Mouse (Mus musculus) hindbrain, embryonic 14.5 days (tissue): ENCODE measurements at regions not wholly inside any gene's neighbourhood (a gene's known extent, or its start where the extent isn't known, plus 50 kb on each side); places are given as distances from the start of the nearest gene placed in this dataset.
A peak's percentile ranks its signal among the peaks of the same experiment; 100 is the strongest.

ENCODE experiments used
- ATAC-seq: fragments of 200-750 bp; cut with Nextera tagmentation; 2 replicates; pipeline ENCODE4 v1.8.0; 2017; ENCODE audit warnings: moderate number of reproducible peaks, mild to moderate bottlenecking, moderate TSS enrichment, moderate library complexity; ENCODE audit not compliant: low FRiP score
- DNase-seq: peaks from one replicate; pipeline ENCODE4 v3.0.0-alpha.2; 2015; ENCODE audit warnings: low spot score
- H3K27ac ChIP-seq: fragments of 300-500 bp; sonication (generic); 2 replicates; pipeline ENCODE4 v1.5.1; 2014; ENCODE audit warnings: mild to moderate bottlenecking, moderate library complexity
- H3K27me3 ChIP-seq: fragments of 300-500 bp; sonication (generic); 2 replicates; pipeline ENCODE4 v1.6.1; 2014; ENCODE audit warnings: mild to moderate bottlenecking, low read length, mixed read lengths; ENCODE audit not compliant: control insufficient read depth, insufficient read depth
- H3K36me3 ChIP-seq: fragments of 300-500 bp; sonication (generic); replicated peaks from 2 replicates; pipeline ENCODE4 v1.6.1; 2014; ENCODE audit not compliant: control insufficient read depth, insufficient read depth
- H3K4me1 ChIP-seq: fragments of 300-500 bp; sonication (generic); replicated peaks from 2 replicates; pipeline ENCODE4 v1.6.1; 2014; ENCODE audit warnings: antibody characterized with exemption, low read length, mixed read lengths; ENCODE audit not compliant: control insufficient read depth, insufficient read depth
- H3K4me2 ChIP-seq: fragments of 300-500 bp; sonication (generic); replicated peaks from 2 replicates; pipeline ENCODE4 v1.6.1; 2014; ENCODE audit warnings: mild to moderate bottlenecking, moderate library complexity
- H3K4me3 ChIP-seq: fragments of 300-500 bp; sonication (generic); replicated peaks from 2 replicates; pipeline ENCODE4 v1.5.1; 2014; ENCODE audit warnings: mild to moderate bottlenecking, low read length
- H3K9ac ChIP-seq: fragments of 300-500 bp; sonication (generic); 2 replicates; pipeline ENCODE4 v1.6.1; 2014
- H3K9me3 ChIP-seq: fragments of 300-500 bp; sonication (generic); 2 replicates; pipeline ENCODE4 v1.6.1; 2016; ENCODE audit warnings: low read length; ENCODE audit not compliant: control insufficient read depth
- WGBS: fragments of 180-500 bp; shearing (Covaris S2); extraction: QIAGEN DNeasy Blood & Tissue Kit; methylation state at CpG from one replicate; pipeline ENCODE4 v1.1.7; 2014; 5-methylcytosine and 5-hydroxymethylcytosine counted together

GRCm38 (mm10) chr10:24422498-24423160, 172.6 kb upstream of the Ccn2 start:
- 75% methylated on average over 4 of the region's 4 CpGs for WGBS
- Histone ChIP-seq H3K4me2 (no peak overlapping the region), H3K27me3 (no peaks in the 10 kb centered on the region), H3K9me3 (no peaks in the 10 kb centered on the region), H3K4me3 (no peak overlapping the region), H3K4me1 (no peaks in the 10 kb centered on the region), H3K9ac (no peak overlapping the region), H3K27ac (no peak overlapping the region), H3K36me3 (no peaks in the 10 kb centered on the region)
- no peak for ATAC-seq
- no peak for DNase-seq

- Histone ChIP-seq H3K9ac (no peak overlapping the region), H3K27ac (no peak overlapping the region), H3K36me3 (no peaks in the 10 kb centered on the region), H3K4me2 (no peak overlapping the region), H3K27me3 (no peaks in the 10 kb centered on the region), H3K4me3 (no peak overlapping the region), H3K9me3 (no peaks in the 10 kb centered on the region), H3K4me1 (no peaks in the 10 kb centered on the region)
- ATAC-seq (no peak), DNase-seq (no peak)
Measured at GRCm38 (mm10) chr10:24433737-24434367, 161.4 kb upstream of the Ccn2 start.

GRCm38 (mm10) chr10:24437177-24437576, 158.1 kb upstream of the Ccn2 start:
- peak; percentile 64; the same call in 1 of the 2 replicates for ATAC-seq
- no peak overlapping the region for H3K27ac ChIP-seq
- no peak overlapping the region for H3K4me3 ChIP-seq
- H3K9ac ChIP-seq: no peak overlapping the region
- WGBS: 71% methylated on average over 2 of the region's 2 CpGs
- no peaks in the 10 kb centered on the region for H3K4me1 ChIP-seq
- no peaks in the 10 kb centered on the region for H3K27me3 ChIP-seq
- H3K36me3 ChIP-seq: no peaks in the 10 kb centered on the region
- no peak overlapping the region for H3K4me2 ChIP-seq
- no peak for DNase-seq
- no peaks in the 10 kb centered on the region for H3K9me3 ChIP-seq

GRCm38 (mm10) chr10:24444572-24444971, 150.7 kb upstream of the Ccn2 start:
- WGBS: 49% methylated on average over 1 of the region's 1 CpGs
- no peak for ATAC-seq

GRCm38 (mm10) chr10:24445036-24445435, 150.2 kb upstream of the Ccn2 start:
- H3K27me3 ChIP-seq: no peaks in the 10 kb centered on the region

More at GRCm38 (mm10) chr10:24444572-24444971, 150.7 kb upstream of the Ccn2 start:
- Histone ChIP-seq H3K4me3 (no peak overlapping the region), H3K4me1 (no peaks in the 10 kb centered on the region), H3K36me3 (no peaks in the 10 kb centered on the region), H3K9ac (no peak overlapping the region), H3K9me3 (no peaks in the 10 kb centered on the region), H3K4me2 (no peak overlapping the region), H3K27ac (no peak overlapping the region), H3K27me3 (no peaks in the 10 kb centered on the region)
- no peak for DNase-seq

GRCm38 (mm10) chr10:24446168-24446567, 149.1 kb upstream of the Ccn2 start:
- no peak for ATAC-seq
- Histone ChIP-seq H3K4me2 (no peak overlapping the region), H3K27ac (no peak overlapping the region), H3K9me3 (no peaks in the 10 kb centered on the region), H3K4me1 (no peaks in the 10 kb centered on the region), H3K9ac (no peak overlapping the region), H3K36me3 (no peaks in the 10 kb centered on the region), H3K4me3 (no peak overlapping the region), H3K27me3 (no peaks in the 10 kb centered on the region)
- DNase-seq: no peak
- 91% methylated on average over 8 of the region's 8 CpGs for WGBS

More at GRCm38 (mm10) chr10:24445036-24445435, 150.2 kb upstream of the Ccn2 start:
- Histone ChIP-seq H3K27ac (no peak overlapping the region), H3K4me1 (no peaks in the 10 kb centered on the region), H3K9me3 (no peaks in the 10 kb centered on the region), H3K4me3 (no peak overlapping the region), H3K9ac (no peak overlapping the region), H3K4me2 (no peak overlapping the region), H3K36me3 (no peaks in the 10 kb centered on the region)
- DNase-seq (no peak), ATAC-seq (no peak)
- 91% methylated on average over 6 of the region's 6 CpGs for WGBS

- Histone ChIP-seq H3K4me2 (no peak overlapping the region), H3K9ac (no peak overlapping the region), H3K27ac (no peak overlapping the region), H3K36me3 (no peaks in the 10 kb centered on the region), H3K4me1 (no peaks in the 10 kb centered on the region), H3K9me3 (no peaks in the 10 kb centered on the region), H3K4me3 (no peak overlapping the region), H3K27me3 (no peaks in the 10 kb centered on the region)
- no peak for ATAC-seq
- 75% methylated on average over 6 of the region's 6 CpGs for WGBS
- DNase-seq: no peak
Measured at GRCm38 (mm10) chr10:24447135-24447534, 148.1 kb upstream of the Ccn2 start.

GRCm38 (mm10) chr10:24448001-24448561, 147.2 kb upstream of the Ccn2 start:
- H3K4me3 ChIP-seq: no peak overlapping the region
- H3K9ac ChIP-seq: no peak overlapping the region
- H3K4me2 ChIP-seq: no peak overlapping the region
- no peak overlapping the region for H3K27ac ChIP-seq
- DNase-seq (no peak), ATAC-seq (no peak)
- no peaks in the 10 kb centered on the region for H3K36me3 ChIP-seq
- H3K9me3 ChIP-seq: no peaks in the 10 kb centered on the region
- WGBS: 90% methylated on average over 9 of the region's 9 CpGs
- no peaks in the 10 kb centered on the region for H3K27me3 ChIP-seq
- no peaks in the 10 kb centered on the region for H3K4me1 ChIP-seq

- Histone ChIP-seq H3K36me3 (no peaks in the 10 kb centered on the region), H3K4me3 (no peak overlapping the region), H3K9me3 (no peaks in the 10 kb centered on the region), H3K4me2 (no peak overlapping the region), H3K4me1 (no peaks in the 10 kb centered on the region), H3K27ac (no peak overlapping the region), H3K9ac (no peak overlapping the region), H3K27me3 (no peaks in the 10 kb centered on the region)
- 88% methylated on average over 4 of the region's 4 CpGs for WGBS
- no peak for ATAC-seq
- DNase-seq: no peak
Measured at GRCm38 (mm10) chr10:24453507-24453906, 141.7 kb upstream of the Ccn2 start.
